Mouse (Mus musculus): ENCODE measurements around the gene Comtd1.

- TF ChIP-seq CTCF (IDR thresholded peaks at IDR 0.05; ENCODE audit: extremely low read depth, insufficient read depth, insufficient read length, insufficient replicate concordance) (no peak), POLR2A (IDR thresholded peaks at IDR 0.05; ENCODE audit: low read depth, low read length) (no peak)
Observed at GRCm38 (mm10) chr14:21811301-21811700, 37.5 kb downstream of the Comtd1 start.

Measured in spleen, adult 2 months (tissue).